Comparison of ENCODE assay signal across 9 mouse cellular contexts in genomic region chr3:105958204-105958603, GRCm38 (mm10). TPM values are rescaled to one million over a fixed set of nuclear protein-coding genes. Genes with fewer than 3 reads are reported as not detected.
DNase-seq lines count a peak whose midpoint lies in the region; ATAC-seq and TF ChIP-seq lines count a peak whose summit lies in the region.
"Had no signal": no experiment of that assay in that cellular context is flagged by ENCODE, and none has a peak within 500 bp of the region (broad histone marks: within the 10 kb centered on the region; RNA-seq: fewer than 3 reads in every experiment).

No protein-coding gene starts in this region.

- peak overlapping the region; percentile 89 to 91 for H3K4me3 ChIP-seq in heart, embryonic 14.5 days (ENCODE audit: control insufficient read depth in 1 of 2, insufficient read depth in 1 of 2, low read depth in 1 of 2, low read length in 2 of 2)
- peak overlapping the region; percentile 89 for H3K4me3 ChIP-seq in ES-Bruce4 (ENCODE audit: low read depth, low read length)
- H3K4me3 ChIP-seq in forebrain, embryonic 15.5 days = peak overlapping the region; percentile 98
- H3K4me3 ChIP-seq in liver, postnatal 0 days (ENCODE audit: low read depth, low read length) = peak overlapping the region; percentile 79

- peaks cover 0 to 31% of the 10 kb centered on the region in 2 experiments; a peak in 2 of 4 replicates for H3K4me1 ChIP-seq in heart, embryonic 14.5 days (ENCODE audit: control insufficient read depth in 2 of 2, insufficient read depth in 2 of 2, low read length in 2 of 2)
- H3K4me1 ChIP-seq in ES-Bruce4 (ENCODE audit: control insufficient read depth, insufficient read depth, low read length) = no peaks in the 10 kb centered on the region
- H3K4me1 ChIP-seq in forebrain, embryonic 15.5 days = peaks cover 28% of the 10 kb centered on the region
- H3K4me1 ChIP-seq in liver, postnatal 0 days (ENCODE audit: insufficient read depth) = peaks cover 22% of the 10 kb centered on the region

- TF ChIP-seq CTCF in ES-Bruce4 (IDR thresholded peaks at IDR 0.05; ENCODE audit: low read depth, low read length) = no peak
- no peak for TF ChIP-seq CTCF in liver, postnatal 0 days (IDR thresholded peaks at IDR 0.05; ENCODE audit: low read depth)

- no peak for TF ChIP-seq EP300 in ES-Bruce4 (IDR thresholded peaks at IDR 0.05; ENCODE audit: insufficient read depth, low read depth, low read length)
- TF ChIP-seq EP300 in liver, postnatal 0 days (IDR thresholded peaks at IDR 0.05; ENCODE audit: low read depth) = no peak

- H3K9me3 ChIP-seq in heart, embryonic 14.5 days (ENCODE audit: control insufficient read depth, low read length) = no peaks in the 10 kb centered on the region
- no peaks in the 10 kb centered on the region for H3K9me3 ChIP-seq in ES-Bruce4 (replicated peaks; ENCODE audit: control insufficient read depth, insufficient read depth, low read length, poor library complexity, severe bottlenecking)
- H3K9me3 ChIP-seq in forebrain, embryonic 15.5 days = no peaks in the 10 kb centered on the region
- no peaks in the 10 kb centered on the region for H3K9me3 ChIP-seq in liver, postnatal 0 days (ENCODE audit: low read length)

- no peak for TF ChIP-seq POLR2A in ES-Bruce4 (IDR thresholded peaks at IDR 0.05; ENCODE audit: insufficient read depth, low read length)

- DNase-seq in heart, adult 11 months = no peak
- no peak for DNase-seq in liver, postnatal 0 days
- DNase-seq in spleen, adult 12 weeks (ENCODE audit: low spot score) = no peak
- DNase-seq in thymus, postnatal 4 days = no peak
- DNase-seq in cerebellum, adult 11-12 months = no peak
- DNase-seq: kidney, postnatal 4 days had no signal

- peak overlapping the region; percentile 49 to 96; a peak in 3 of 4 replicates for H3K27ac ChIP-seq in heart, embryonic 14.5 days (replicated peaks in 1 of 2; ENCODE audit: control insufficient read depth in 1 of 2, insufficient read depth in 1 of 2, low read depth in 2 of 2, low read length in 2 of 2)
- no peak overlapping the region for H3K27ac ChIP-seq in ES-Bruce4 (ENCODE audit: insufficient read depth, low read length)
- no peak overlapping the region for H3K27ac ChIP-seq in forebrain, embryonic 15.5 days (replicated peaks)
- peak overlapping the region; percentile 99 for H3K27ac ChIP-seq in liver, postnatal 0 days (ENCODE audit: low read depth)

- H3K4me2 ChIP-seq in heart, embryonic 14.5 days (ENCODE audit: low read length) = peak overlapping the region; percentile 80
- H3K4me2 ChIP-seq in forebrain, embryonic 15.5 days (replicated peaks) = peak overlapping the region; percentile 67
- H3K4me2 ChIP-seq in liver, postnatal 0 days (ENCODE audit: low read depth, low read length) = peak overlapping the region; percentile 99

- H3K9ac ChIP-seq in heart, embryonic 14.5 days (ENCODE audit: low read length) = peak overlapping the region; percentile 99
- H3K9ac ChIP-seq in ES-Bruce4 (ENCODE audit: low read depth, poor library complexity, severe bottlenecking) = peak overlapping the region; percentile 88
- H3K9ac ChIP-seq in forebrain, embryonic 15.5 days (replicated peaks) = peak overlapping the region; percentile 99
- H3K9ac ChIP-seq in liver, postnatal 0 days (replicated peaks) = peak overlapping the region; percentile 94

- H3K36me3 ChIP-seq in heart, embryonic 14.5 days (ENCODE audit: control insufficient read depth, insufficient read depth, low read length) = peaks cover 70% of the 10 kb centered on the region
- peaks cover 51% of the 10 kb centered on the region for H3K36me3 ChIP-seq in ES-Bruce4 (ENCODE audit: control insufficient read depth, insufficient read depth, low read length, poor library complexity, severe bottlenecking)
- H3K36me3 ChIP-seq in forebrain, embryonic 15.5 days = peaks cover 43% of the 10 kb centered on the region
- H3K36me3 ChIP-seq in liver, postnatal 0 days (replicated peaks; ENCODE audit: insufficient read depth, low read length) = peaks cover 44% of the 10 kb centered on the region

- 23% methylated on average over 5 of the region's 5 CpGs for WGBS in heart, embryonic 14.5 days
- WGBS in forebrain, embryonic 15.5 days = 48% methylated on average over 5 of the region's 5 CpGs
- WGBS in liver, postnatal 0 days (ENCODE audit: insufficient replicate concordance) = 34% methylated on average over 5 of the region's 5 CpGs

- H3K27me3 ChIP-seq in heart, embryonic 14.5 days (ENCODE audit: control insufficient read depth, insufficient read depth, low read length) = no peaks in the 10 kb centered on the region
- H3K27me3 ChIP-seq in ES-Bruce4 (ENCODE audit: control insufficient read depth, insufficient read depth, low read length, poor library complexity, severe bottlenecking) = no peaks in the 10 kb centered on the region
- no peaks in the 10 kb centered on the region for H3K27me3 ChIP-seq in forebrain, embryonic 15.5 days
- no peaks in the 10 kb centered on the region for H3K27me3 ChIP-seq in liver, postnatal 0 days (ENCODE audit: insufficient read depth, low read length)

- ATAC-seq in heart, embryonic 14.5 days (ENCODE audit: insufficient number of reproducible peaks, insufficient read depth, low FRiP score, low read depth) = no peak
- ATAC-seq in forebrain, embryonic 15.5 days (replicated peaks) = no peak
- no peak for ATAC-seq in liver, postnatal 0 days

RNA-seq across cellular contexts. Expression of gene Wdr77, which starts 1.0 kb away (rescaled TPM):
- 83.4 and 91.9 TPM in 2 replicates for polyA plus RNA-seq in heart, embryonic 14.5 days (2014; fragmentation: Nextera tagmentation; extraction: Ambion mirVana)
- polyA plus RNA-seq in ES-Bruce4 (2011; ENCODE audit: insufficient read depth, insufficient read length, low read depth, missing spikeins) = 135 and 144 TPM in 2 replicates
- polyA plus RNA-seq in forebrain, embryonic 15.5 days (2015; fragmentation: Nextera tagmentation; extraction: Ambion mirVana) = 101 and 109 TPM in 2 replicates
- 28.9 and 32.4 TPM in 2 replicates for polyA plus RNA-seq in liver, postnatal 0 days (2015; fragmentation: Nextera tagmentation; extraction: Ambion mirVana)

RNA-seq across cellular contexts. Expression of gene Atp5f1, which starts 1.7 kb away (rescaled TPM):
- polyA plus RNA-seq in heart, embryonic 14.5 days (2014; fragmentation: Nextera tagmentation; extraction: Ambion mirVana) = 903 and 907 TPM in 2 replicates
- 517 and 570 TPM in 2 replicates for polyA plus RNA-seq in ES-Bruce4 (2011; ENCODE audit: insufficient read depth, insufficient read length, low read depth, missing spikeins)
- polyA plus RNA-seq in forebrain, embryonic 15.5 days (2015; fragmentation: Nextera tagmentation; extraction: Ambion mirVana) = 477 and 490 TPM in 2 replicates
- polyA plus RNA-seq in liver, postnatal 0 days (2015; fragmentation: Nextera tagmentation; extraction: Ambion mirVana) = 436 and 461 TPM in 2 replicates

RNA-seq across cellular contexts. Expression of gene Ovgp1, which starts 15.3 kb away (rescaled TPM):
- 1.2 and 1.8 TPM in 2 replicates for polyA plus RNA-seq in heart, embryonic 14.5 days (2014; fragmentation: Nextera tagmentation; extraction: Ambion mirVana)
- polyA plus RNA-seq in ES-Bruce4 (2011; ENCODE audit: insufficient read depth, insufficient read length, low read depth, missing spikeins) = 5.7 and 5.9 TPM in 2 replicates
- 4.1 and 4.5 TPM in 2 replicates for polyA plus RNA-seq in forebrain, embryonic 15.5 days (2015; fragmentation: Nextera tagmentation; extraction: Ambion mirVana)
- polyA plus RNA-seq in liver, postnatal 0 days (2015; fragmentation: Nextera tagmentation; extraction: Ambion mirVana) = 0.28 and 0.40 TPM in 2 replicates

RNA-seq across cellular contexts. Expression of gene I830077J02Rik, which starts 25.7 kb away (rescaled TPM):
- polyA plus RNA-seq in heart, embryonic 14.5 days (2014; fragmentation: Nextera tagmentation; extraction: Ambion mirVana) = 1.5 and 1.8 TPM in 2 replicates
- not detected in 2 replicates for polyA plus RNA-seq in ES-Bruce4 (2011; ENCODE audit: insufficient read depth, insufficient read length, low read depth, missing spikeins)
- 0.20 and 0.23 TPM in 2 replicates for polyA plus RNA-seq in forebrain, embryonic 15.5 days (2015; fragmentation: Nextera tagmentation; extraction: Ambion mirVana)
- 3.9 and 5.4 TPM in 2 replicates for polyA plus RNA-seq in liver, postnatal 0 days (2015; fragmentation: Nextera tagmentation; extraction: Ambion mirVana)

RNA-seq across cellular contexts. Expression of gene Pifo, which starts 56.2 kb away (rescaled TPM):
- polyA plus RNA-seq in heart, embryonic 14.5 days (2014; fragmentation: Nextera tagmentation; extraction: Ambion mirVana) = not detected in 2 replicates
- polyA plus RNA-seq in ES-Bruce4 (2011; ENCODE audit: insufficient read depth, insufficient read length, low read depth, missing spikeins) = 0.67 and 1.5 TPM in 2 replicates
- polyA plus RNA-seq in forebrain, embryonic 15.5 days (2015; fragmentation: Nextera tagmentation; extraction: Ambion mirVana) = 3.7 and 8.5 TPM in 2 replicates
- polyA plus RNA-seq in liver, postnatal 0 days (2015; fragmentation: Nextera tagmentation; extraction: Ambion mirVana) = not detected in 2 replicates

Comparison
In these comparisons a context has a peak if more than half of its experiments do, and no peak if none do; other contexts are left out.
1. H3K27ac ChIP-seq: peak in heart, embryonic 14.5 days (2 of 2) and liver, postnatal 0 days (single experiment); none in ES-Bruce4 (single experiment) and forebrain, embryonic 15.5 days (single experiment).
2. Peak in every context shown above with its lines, with median percentiles within 50 percentile points of each other: H3K4me2 ChIP-seq, H3K4me3 ChIP-seq and H3K9ac ChIP-seq.